28 mouse cellular contexts compared by ENCODE assay signal in the genomic region with DNA sequence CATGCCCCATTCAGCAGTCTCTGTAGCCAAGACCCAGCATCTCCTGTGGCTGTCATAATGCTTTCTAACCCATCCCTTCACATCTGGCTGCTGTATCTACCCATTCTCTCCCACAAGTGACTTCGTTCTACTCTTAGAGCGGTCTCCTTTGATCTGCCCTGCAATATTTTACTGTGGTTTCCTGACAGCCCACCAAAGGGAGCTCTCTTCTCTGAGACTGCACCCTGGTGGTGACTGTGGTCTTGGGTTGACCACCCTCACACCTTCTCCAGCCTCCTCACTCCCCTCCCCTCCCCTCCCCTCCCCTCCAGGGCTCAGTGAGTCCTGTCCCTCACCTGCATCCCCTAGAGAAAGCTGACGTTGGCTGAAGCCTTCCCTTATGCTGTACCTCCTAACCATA.
DNase-seq lines count a peak whose midpoint lies in the region; ATAC-seq and TF ChIP-seq lines count a peak whose summit lies in the region.
"Had no signal": no experiment of that assay in that cellular context is flagged by ENCODE, and none has a peak within 500 bp of the region (broad histone marks: within the 10 kb centered on the region; RNA-seq: fewer than 3 reads in every experiment).

No protein-coding gene starts in this region.

- H3K27me3 ChIP-seq in hindbrain, postnatal 0 days (ENCODE audit: insufficient read depth, low read length): no peaks in the 10 kb centered on the region
- H3K27me3 ChIP-seq in hindbrain, embryonic 16.5 days (replicated peaks; ENCODE audit: control insufficient read depth, insufficient read depth, low read length): no peaks in the 10 kb centered on the region
- no peaks in the 10 kb centered on the region for H3K27me3 ChIP-seq in CH12.LX (replicated peaks)
- H3K27me3 ChIP-seq: forebrain, embryonic 12.5 days; hindbrain, embryonic 15.5 days; intestine, embryonic 15.5 days; liver, embryonic 12.5 days; Patski had no signal

- H3K4me3 ChIP-seq in hindbrain, postnatal 0 days (ENCODE audit: low read length): no peak overlapping the region
- H3K4me3 ChIP-seq in hindbrain, embryonic 16.5 days (ENCODE audit: low read length): no peak overlapping the region
- no peak overlapping the region for H3K4me3 ChIP-seq in CH12.LX (replicated peaks in 1 of 3; ENCODE audit: low read depth in 2 of 3, low read length in 2 of 3, poor library complexity in 1 of 3)
- no peak overlapping the region for H3K4me3 ChIP-seq in left cerebral cortex, adult 2 months
- H3K4me3 ChIP-seq: erythroblast, embryonic 14.5 days; forebrain, embryonic 12.5 days; hindbrain, embryonic 10.5 days; hindbrain, embryonic 15.5 days; intestine, embryonic 15.5 days; limb, embryonic 13.5 days; liver, embryonic 12.5 days; neural tube, embryonic 13.5 days had no signal

- 0 out of 2 replicates have a peak, but pooled peaks cover 11% of the 10 kb centered on the region for H3K4me1 ChIP-seq in hindbrain, postnatal 0 days (ENCODE audit: insufficient read depth, low read length)
- H3K4me1 ChIP-seq in hindbrain, embryonic 16.5 days (ENCODE audit: control insufficient read depth, insufficient read depth, low read depth, low read length): peaks cover 9% of the 10 kb centered on the region
- H3K4me1 ChIP-seq in CH12.LX (ENCODE audit: control insufficient read depth in 1 of 2, insufficient read depth in 2 of 2): peaks cover 4 to 13% of the 10 kb centered on the region in 2 experiments; a peak in 3 of 4 replicates
- H3K4me1 ChIP-seq: intestine, embryonic 15.5 days; liver, embryonic 12.5 days had no signal

- no peak for TF ChIP-seq POLR2A in CH12.LX (IDR thresholded peaks at IDR 0.05; ENCODE audit: low read depth, low read length)

- no peak overlapping the region for H3K27ac ChIP-seq in hindbrain, postnatal 0 days
- H3K27ac ChIP-seq in hindbrain, embryonic 16.5 days (ENCODE audit: low read depth, low read length): no peak overlapping the region
- no peak overlapping the region for H3K27ac ChIP-seq in CH12.LX (ENCODE audit: insufficient read depth, low read depth)
- H3K27ac ChIP-seq in left cerebral cortex, adult 2 months: no peak overlapping the region
- H3K27ac ChIP-seq: forebrain, embryonic 12.5 days; hindbrain, embryonic 10.5 days; hindbrain, embryonic 15.5 days; intestine, embryonic 15.5 days; kidney, postnatal 0 days; limb, embryonic 13.5 days; liver, embryonic 12.5 days; neural tube, embryonic 13.5 days had no signal

- TF ChIP-seq RAD21 in CH12.LX (IDR thresholded peaks at IDR 0.05; ENCODE audit: low read depth, low read length): peak; percentile 17

- 80% methylated on average over 3 of the region's 3 CpGs for WGBS in hindbrain, postnatal 0 days
- WGBS in hindbrain, embryonic 16.5 days: 90% methylated on average over 3 of the region's 3 CpGs

- intact Hi-C loops in left cerebral cortex, adult 2 months (cut with DNase I): loop anchor here (5.0 kb wide), 1 partner anchor 177 kb away; a partner anchor contains a TSS

- no peak for DNase-seq in hindbrain, postnatal 0 days (ENCODE audit: low spot score)
- peak; percentile 24 for DNase-seq in CH12.LX (ENCODE audit: extremely low read depth)
- DNase-seq in naive thymus-derived CD4-positive, alpha-beta T cell, adult 2 months (ENCODE audit: low read depth): peak; percentile 8
- peak; percentile 18 to 27 for DNase-seq in thymus, postnatal 10 days (ENCODE audit: low spot score in 2 of 2)
- no peak for DNase-seq in layer of hippocampus, postnatal 14 days (ENCODE audit: low spot score in 2 of 2)
- no peak for DNase-seq in left cerebral cortex, adult 2 months (ENCODE audit: extremely low spot score in 1 of 2, low spot score in 2 of 2)
- DNase-seq in cerebellum, adult 11-12 months: no peak
- DNase-seq: adrenal gland, postnatal 10 days; cerebellum, adult 9-11 months; gastrocnemius, postnatal 10 days; heart, postnatal 14 days; kidney, adult 8-10 months; lung, adult 18-20 months; lung, postnatal 4 days; right cerebral cortex, postnatal 25 days had no signal

- TF ChIP-seq EP300 in CH12.LX (IDR thresholded peaks at IDR 0.05; ENCODE audit: low read length): no peak

- ATAC-seq in hindbrain, postnatal 0 days: no peak
- ATAC-seq in hindbrain, embryonic 16.5 days: no peak
- ATAC-seq: intestine, embryonic 15.5 days; liver, embryonic 12.5 days; lung, postnatal 0 days; midbrain, embryonic 16.5 days; Patski had no signal

- TF ChIP-seq CTCF in hindbrain, postnatal 0 days (IDR thresholded peaks at IDR 0.05; ENCODE audit: low read depth): 0 out of 2 replicates have a peak, but pooled peaks have one; percentile 1
- TF ChIP-seq CTCF in CH12.LX (conservative IDR thresholded peaks at IDR 0.05 in 1 of 2, IDR thresholded peaks at IDR 0.05 in 1 of 2; ENCODE audit: low read depth in 2 of 2, low read length in 2 of 2): peak in 1 of 2 experiments; percentile 35; a peak in 2 of 4 replicates
- no peak for TF ChIP-seq CTCF in left cerebral cortex, adult 2 months (IDR thresholded peaks at IDR 0.05)

- H3K9me3 ChIP-seq in hindbrain, postnatal 0 days (ENCODE audit: low read length): no peaks in the 10 kb centered on the region
- no peaks in the 10 kb centered on the region for H3K9me3 ChIP-seq in hindbrain, embryonic 16.5 days (ENCODE audit: control insufficient read depth, low read length)
- no peaks in the 10 kb centered on the region for H3K9me3 ChIP-seq in CH12.LX (replicated peaks; ENCODE audit: low read length)
- H3K9me3 ChIP-seq: forebrain, embryonic 12.5 days; hindbrain, embryonic 10.5 days; hindbrain, embryonic 15.5 days; intestine, embryonic 15.5 days; limb, embryonic 13.5 days; liver, embryonic 12.5 days; neural tube, embryonic 13.5 days had no signal

- no peak overlapping the region for H3K9ac ChIP-seq in hindbrain, postnatal 0 days (replicated peaks; ENCODE audit: low read length)
- no peak overlapping the region for H3K9ac ChIP-seq in hindbrain, embryonic 16.5 days (ENCODE audit: low read depth, low read length)
- no peak overlapping the region for H3K9ac ChIP-seq in CH12.LX (ENCODE audit: insufficient read depth, low read depth)
- H3K9ac ChIP-seq: forebrain, embryonic 12.5 days; hindbrain, embryonic 15.5 days; intestine, embryonic 15.5 days; limb, embryonic 13.5 days; liver, embryonic 12.5 days; neural tube, embryonic 13.5 days had no signal

- in situ Hi-C loops in CH12.LX (cut with MboI; ENCODE audit: low pct_ligation_motif_present, low pct_unique_long_range_greater_than_20kb, low sequenced_read_pairs): loop anchor here (10.0 kb wide), 1 partner anchor 174 kb away; a partner anchor contains a TSS

- H3K36me3 ChIP-seq in hindbrain, postnatal 0 days (ENCODE audit: insufficient read depth, low read length): no peaks in the 10 kb centered on the region
- H3K36me3 ChIP-seq in hindbrain, embryonic 16.5 days (ENCODE audit: control insufficient read depth, insufficient read depth, low read length): no peaks in the 10 kb centered on the region
- no peaks in the 10 kb centered on the region for H3K36me3 ChIP-seq in CH12.LX (replicated peaks in 1 of 2; ENCODE audit: control insufficient read depth in 1 of 2, insufficient read depth in 1 of 2, low read length in 1 of 2)
- H3K36me3 ChIP-seq: hindbrain, embryonic 10.5 days; hindbrain, embryonic 15.5 days; intestine, embryonic 15.5 days; limb, embryonic 13.5 days; liver, embryonic 12.5 days; neural tube, embryonic 13.5 days had no signal

- H3K79me2 ChIP-seq in CH12.LX (replicated peaks; ENCODE audit: control insufficient read depth, extremely low read depth, insufficient read depth, poor library complexity, severe bottlenecking): no peaks in the 10 kb centered on the region

- no peak overlapping the region for H3K4me2 ChIP-seq in hindbrain, postnatal 0 days (ENCODE audit: low read depth, low read length)
- H3K4me2 ChIP-seq in hindbrain, embryonic 16.5 days (ENCODE audit: low read length): no peak overlapping the region
- no peak overlapping the region for H3K4me2 ChIP-seq in CH12.LX (ENCODE audit: insufficient read depth, low read depth, poor library complexity, severe bottlenecking)
- H3K4me2 ChIP-seq: forebrain, embryonic 12.5 days; hindbrain, embryonic 15.5 days; intestine, embryonic 15.5 days; limb, embryonic 13.5 days; liver, embryonic 12.5 days; neural tube, embryonic 13.5 days had no signal

- dilution Hi-C loops in CH12.LX (cut with MboI; ENCODE audit: extremely low pct_ligation_motif_present, extremely low pct_unique_long_range_greater_than_20kb, low sequenced_read_pairs): no loop called here

TF ChIP-seq in CH12.LX, 34 proteins besides CTCF, POLR2A, EP300 and RAD21:
- TF ChIP-seq ZNF384 (IDR thresholded peaks at IDR 0.05; ENCODE audit: low read depth, low read length) (no peak), SMC3 (IDR thresholded peaks at IDR 0.05; ENCODE audit: low read depth, low read length) (peak; percentile 10; the same call in 1 of the 2 replicates), MAZ (IDR thresholded peaks at IDR 0.05; ENCODE audit: low read depth, low read length) (no peak), NRF1 (IDR thresholded peaks at IDR 0.05; ENCODE audit: low read depth, low read length) (no peak), BHLHE40 (IDR thresholded peaks at IDR 0.05; ENCODE audit: low read depth, low read length) (no peak)

Comparison
In these comparisons a context has a peak if more than half of its experiments do, and no peak if none do; other contexts are left out.
1. DNase-seq: peak in CH12.LX (single experiment), naive thymus-derived CD4-positive, alpha-beta T cell, adult 2 months (single experiment) and thymus, postnatal 10 days (2 of 2); none in hindbrain, postnatal 0 days (single experiment), layer of hippocampus, postnatal 14 days (0 of 2), left cerebral cortex, adult 2 months (0 of 2) and cerebellum, adult 11-12 months (single experiment).